Mouse (Mus musculus) myocyte (in vitro differentiated cells): Measurements from ENCODE around the gene Gm5134. TPM values are rescaled to one million over a fixed set of nuclear protein-coding genes. Genes with fewer than 3 reads are reported as not detected.

Source experiments
- H3K27me3 ChIP-seq: one replicate; pipeline ENCODE4 v1.6.1; 2011; ENCODE audit not compliant: control insufficient read depth, insufficient read depth, insufficient read length
- H3K36me3 ChIP-seq: one replicate; pipeline ENCODE4 v1.6.1; 2011; ENCODE audit not compliant: control insufficient read depth, insufficient read depth
- H3K4me2 ChIP-seq: one replicate; pipeline ENCODE4 v1.6.1; 2011; ENCODE audit warnings: low read depth, control low read depth
- H3K4me3 ChIP-seq: one replicate; pipeline ENCODE4 v1.5.1; 2011; ENCODE audit warnings: mild to moderate bottlenecking, control low read depth, moderate library complexity
- H3K79me2 ChIP-seq: one replicate; pipeline ENCODE4 v1.6.1; 2011; ENCODE audit not compliant: control insufficient read depth, insufficient read depth
- H3ac ChIP-seq: one replicate; pipeline ENCODE4 v1.6.1; 2011; ENCODE audit not compliant: control insufficient read depth, insufficient read length
- CEBPB ChIP-seq: IDR thresholded peaks from 2 replicates; pipeline ENCODE4 v1.6.1; 2011; ENCODE audit warnings: mild to moderate bottlenecking, moderate library complexity; ENCODE audit not compliant: poor library complexity, insufficient read depth, severe bottlenecking
- E2F4 ChIP-seq: IDR thresholded peaks from one replicate; pipeline ENCODE4 v1.6.1; 2011; ENCODE audit warnings: mild to moderate bottlenecking, control low read depth, moderate library complexity; ENCODE audit not compliant: insufficient read depth
- MAX ChIP-seq: IDR thresholded peaks from one replicate; pipeline ENCODE4 v1.6.1; 2011; ENCODE audit warnings: low read depth, mild to moderate bottlenecking, control low read depth
- MYOD1 ChIP-seq, 3 experiments: IDR thresholded peaks; one replicate each; pipeline ENCODE4 v1.6.1; 2011; ENCODE audit warnings: control low read depth in 2 of 3, low read depth in 2 of 3, mild to moderate bottlenecking in 2 of 3, moderate library complexity in 1 of 3; ENCODE audit not compliant: insufficient read length in 2 of 3, control insufficient read depth in 1 of 3
- MYOG ChIP-seq, 3 experiments: IDR thresholded peaks; one replicate each; pipeline ENCODE4 v1.6.1; 2011; ENCODE audit warnings: control low read depth in 2 of 3, low read depth in 2 of 3, mild to moderate bottlenecking in 2 of 3; ENCODE audit not compliant: insufficient read length in 2 of 3, control insufficient read depth in 1 of 3, insufficient read depth in 1 of 3
- POLR2A ChIP-seq: IDR thresholded peaks from one replicate; pipeline ENCODE4 v1.6.1; 2011; ENCODE audit warnings: low read depth, mild to moderate bottlenecking, control low read depth, moderate library complexity; ENCODE audit not compliant: insufficient read length
- POLR2AphosphoS2 ChIP-seq: IDR thresholded peaks from one replicate; pipeline ENCODE4 v1.6.1; 2011; ENCODE audit warnings: low read depth, control low read depth; ENCODE audit not compliant: insufficient read length
- REST ChIP-seq: IDR thresholded peaks from one replicate; pipeline ENCODE4 v1.6.1; 2011; ENCODE audit warnings: mild to moderate bottlenecking, control low read depth, moderate library complexity; ENCODE audit not compliant: insufficient read depth, insufficient read length
- SRF ChIP-seq: IDR thresholded peaks from one replicate; pipeline ENCODE4 v1.6.1; 2011; ENCODE audit warnings: low read depth; ENCODE audit not compliant: control insufficient read depth, insufficient read length
- TCF12 ChIP-seq: IDR thresholded peaks from one replicate; pipeline ENCODE4 v1.6.1; 2011; ENCODE audit warnings: mild to moderate bottlenecking, control low read depth; ENCODE audit not compliant: poor library complexity, insufficient read depth, severe bottlenecking
- TCF3 ChIP-seq: IDR thresholded peaks from one replicate; pipeline ENCODE4 v1.6.1; 2011; ENCODE audit warnings: low read depth, control low read depth; ENCODE audit not compliant: insufficient read length
- USF1 ChIP-seq: IDR thresholded peaks from one replicate; pipeline ENCODE4 v1.6.1; 2011; ENCODE audit warnings: low read depth, mild to moderate bottlenecking, control low read depth, moderate library complexity
- polyA plus RNA-seq: library from polyadenylated mRNA; unstranded; fragments of >200 nt; fragmentation: generic; extraction: Trizol; gene quantifications from one replicate; pipeline ENCODE4 v1.2.1, GENCODE M21; 2012; ENCODE audit warnings: missing spikeins

The Gm5134 gene
- polyA plus RNA-seq, 1 experiment, result 0.01 TPM

DNA sequence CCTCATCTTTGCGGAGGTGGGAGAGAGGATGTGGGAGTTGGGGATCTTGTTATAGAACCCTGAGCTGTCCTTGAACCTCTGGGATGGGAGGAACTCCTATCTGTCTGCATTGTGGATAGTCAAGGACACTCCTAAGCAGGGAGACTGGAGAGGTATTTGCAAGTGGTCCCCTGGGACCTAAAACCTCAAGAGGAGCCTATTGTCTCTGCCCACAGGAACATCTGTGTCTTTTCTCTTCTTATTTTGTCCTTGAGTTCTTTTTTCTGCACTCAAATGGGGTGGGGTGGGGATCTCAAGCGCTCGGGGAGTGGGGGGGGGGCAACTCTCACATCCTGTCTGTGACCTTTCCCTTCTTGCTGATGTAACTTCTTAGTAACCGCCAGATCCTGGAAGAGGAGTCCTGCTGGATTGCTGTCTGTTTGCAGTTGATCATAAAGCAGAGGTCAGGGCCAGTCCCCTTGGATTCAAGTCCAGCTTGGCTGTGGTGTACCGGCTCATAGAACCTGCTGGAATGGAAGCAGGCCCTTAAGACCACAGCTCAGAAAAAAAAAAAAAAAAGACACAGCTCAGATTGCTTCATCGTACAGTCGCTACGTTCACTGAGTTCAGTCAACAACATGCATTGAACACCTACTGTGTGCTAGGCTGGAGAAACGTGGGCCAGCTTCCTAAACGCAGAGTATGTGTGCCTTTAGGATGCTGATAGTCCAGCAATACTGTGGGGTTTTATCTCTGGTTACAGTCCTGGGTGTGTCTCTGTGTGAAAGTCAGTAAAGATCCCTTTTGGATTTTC, 16.3 kb upstream of the Gm5134 start:
- H3ac ChIP-seq, result no peak overlapping the region

DNA sequence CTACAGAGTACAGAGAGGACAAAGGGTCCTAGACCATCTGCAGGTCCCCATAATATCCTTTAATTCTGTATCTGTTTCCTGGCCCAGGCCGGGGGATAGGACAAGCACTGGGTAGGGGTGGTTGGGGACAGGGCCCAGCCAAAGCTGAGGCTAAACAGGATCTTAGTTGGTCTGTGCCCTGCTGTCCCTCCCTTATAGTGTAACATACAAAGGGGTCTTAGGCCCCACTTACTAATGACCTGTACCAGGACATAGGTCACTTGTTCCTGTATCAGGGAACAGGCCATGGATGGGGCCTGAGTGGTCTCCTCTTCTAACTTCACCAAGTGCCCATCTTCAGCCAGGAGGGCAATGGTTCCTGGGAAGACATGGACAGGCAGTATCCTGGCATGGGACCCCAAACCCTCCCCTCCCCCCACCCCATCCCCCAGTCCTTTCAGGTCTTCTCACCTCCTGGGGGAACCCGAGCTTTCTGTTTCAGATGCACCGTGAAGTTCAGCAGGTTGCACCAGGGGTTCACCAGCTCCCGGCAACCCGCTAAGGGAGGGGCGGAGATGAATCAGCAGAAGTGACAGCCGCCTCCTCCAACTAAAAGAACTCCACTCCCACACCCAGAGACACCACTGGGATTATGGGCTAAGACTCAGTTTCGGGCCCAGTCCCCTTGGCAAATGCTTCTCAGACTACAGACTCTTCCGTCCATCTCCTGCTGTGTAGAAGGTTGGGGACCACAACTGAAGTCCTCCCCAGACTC, 14.7 kb upstream of the Gm5134 start:
- Histone ChIP-seq H3K4me3 (no peak overlapping the region), H3K27me3 (no peaks in the 10 kb centered on the region), H3ac (no peak overlapping the region), H3K36me3 (no peaks in the 10 kb centered on the region), H3K79me2 (no peaks in the 10 kb centered on the region), H3K4me2 (peak overlapping the region; percentile 57)
- TF ChIP-seq MYOG (IDR thresholded peaks at IDR 0.05; ENCODE audit: control insufficient read depth in 1 of 3, insufficient read depth in 1 of 3, insufficient read length in 2 of 3, low read depth in 2 of 3) (no peak), POLR2A (peak; percentile 16)

More for the DNA sequence above, 16.3 kb upstream of the Gm5134 start:
- Histone ChIP-seq H3K27me3 (no peaks in the 10 kb centered on the region), H3K4me2 (peak overlapping the region; percentile 74), H3K79me2 (no peaks in the 10 kb centered on the region), H3K36me3 (no peaks in the 10 kb centered on the region), H3K4me3 (peak overlapping the region; percentile 33)
- TF ChIP-seq MAX, result no peak
- TF ChIP-seq MYOD1 (IDR thresholded peaks at IDR 0.05; ENCODE audit: control insufficient read depth in 1 of 3, insufficient read length in 2 of 3, low read depth in 2 of 3), result no peak
- TF ChIP-seq TCF3, result no peak
- no peak for TF ChIP-seq MYOG (IDR thresholded peaks at IDR 0.05; ENCODE audit: control insufficient read depth in 1 of 3, insufficient read depth in 1 of 3, insufficient read length in 2 of 3, low read depth in 2 of 3)
- TF ChIP-seq SRF, result no peak
- TF ChIP-seq E2F4, result no peak
- TF ChIP-seq POLR2AphosphoS2, result peak; percentile 76
- peak; percentile 60 for TF ChIP-seq POLR2A
- TF ChIP-seq REST, result no peak
- no peak for TF ChIP-seq USF1
- peak; percentile 95 for TF ChIP-seq CEBPB
- peak; percentile 2 for TF ChIP-seq TCF12

GRCm38 (mm10) chr10:75940520-75940919, 13.8 kb upstream of the Gm5134 start, which contains the start of gene Gm867:
TSS of gene Gm867 (minus strand) at chr10:75940672.
- Histone ChIP-seq H3ac (no peak within 1 kb of the TSS), H3K4me2 (peak within 1 kb of the TSS; percentile 57), H3K36me3 (no peaks in the 10 kb centered on the region), H3K4me3 (no peak within 1 kb of the TSS), H3K79me2 (no peaks in the 10 kb centered on the region), H3K27me3 (no peaks in the 10 kb centered on the region)
- TF ChIP-seq TCF3, result no peak
- no peak for TF ChIP-seq REST
- no peak for TF ChIP-seq USF1
- no peak for TF ChIP-seq POLR2AphosphoS2
- no peak for TF ChIP-seq E2F4
- TF ChIP-seq SRF, result no peak
- no peak for TF ChIP-seq TCF12
- no peak for TF ChIP-seq MYOG (IDR thresholded peaks at IDR 0.05; ENCODE audit: control insufficient read depth in 1 of 3, insufficient read depth in 1 of 3, insufficient read length in 2 of 3, low read depth in 2 of 3)
- no peak for TF ChIP-seq MAX
- TF ChIP-seq CEBPB, result no peak
- TF ChIP-seq POLR2A, result no peak
- TF ChIP-seq MYOD1 (IDR thresholded peaks at IDR 0.05; ENCODE audit: control insufficient read depth in 1 of 3, insufficient read length in 2 of 3, low read depth in 2 of 3), result no peak

- no peaks in the 10 kb centered on the region for H3K27me3 ChIP-seq
- H3K36me3 ChIP-seq, result no peaks in the 10 kb centered on the region
- no peaks in the 10 kb centered on the region for H3K79me2 ChIP-seq
- no peak overlapping the region for H3K4me2 ChIP-seq
- no peak for TF ChIP-seq POLR2A
- TF ChIP-seq MYOG (IDR thresholded peaks at IDR 0.05; ENCODE audit: control insufficient read depth in 1 of 3, insufficient read depth in 1 of 3, insufficient read length in 2 of 3, low read depth in 2 of 3), result no peak
- TF ChIP-seq SRF, result no peak
- no peak for TF ChIP-seq CEBPB
- no peak for TF ChIP-seq POLR2AphosphoS2
- no peak for TF ChIP-seq E2F4
- no peak for TF ChIP-seq USF1
- no peak for TF ChIP-seq TCF3
- no peak for TF ChIP-seq MAX
- TF ChIP-seq TCF12, result no peak
- TF ChIP-seq MYOD1 (IDR thresholded peaks at IDR 0.05; ENCODE audit: control insufficient read depth in 1 of 3, insufficient read length in 2 of 3, low read depth in 2 of 3), result no peak
- TF ChIP-seq REST, result no peak
- no peak overlapping the region for H3K4me3 ChIP-seq
- H3ac ChIP-seq, result no peak overlapping the region
These were observed 13.1 kb upstream of the Gm5134 start for GRCm38 (mm10) chr10:75941042-75941824.
